Mouse (Mus musculus) embryonic stem cell, embryonic (primary cell): Measurements from ENCODE around the gene Slc31a1.

Experiments used
- CTCF ChIA-PET, 4 experiments: fragments of 300-600 bp in 2 of 4; fragments of 350-600 bp in 2 of 4; sonication (Branson Sonifier 250); formaldehyde crosslinking; loops; one replicate each; lab custom pipeline; 2022; ENCODE audit warnings: inconsistent platforms in 2 of 4; lab: Charles Lee
- POLR2A ChIA-PET, 4 experiments: fragments of 300-600 bp in 2 of 4; fragments of 350-600 bp in 2 of 4; sonication (Branson Sonifier 250); formaldehyde crosslinking; loops; one replicate each; lab custom pipeline; 2022; ENCODE audit warnings: antibody characterized with exemption in 4 of 4, inconsistent platforms in 1 of 4; lab: Charles Lee

Gene Slc31a1

DNA sequence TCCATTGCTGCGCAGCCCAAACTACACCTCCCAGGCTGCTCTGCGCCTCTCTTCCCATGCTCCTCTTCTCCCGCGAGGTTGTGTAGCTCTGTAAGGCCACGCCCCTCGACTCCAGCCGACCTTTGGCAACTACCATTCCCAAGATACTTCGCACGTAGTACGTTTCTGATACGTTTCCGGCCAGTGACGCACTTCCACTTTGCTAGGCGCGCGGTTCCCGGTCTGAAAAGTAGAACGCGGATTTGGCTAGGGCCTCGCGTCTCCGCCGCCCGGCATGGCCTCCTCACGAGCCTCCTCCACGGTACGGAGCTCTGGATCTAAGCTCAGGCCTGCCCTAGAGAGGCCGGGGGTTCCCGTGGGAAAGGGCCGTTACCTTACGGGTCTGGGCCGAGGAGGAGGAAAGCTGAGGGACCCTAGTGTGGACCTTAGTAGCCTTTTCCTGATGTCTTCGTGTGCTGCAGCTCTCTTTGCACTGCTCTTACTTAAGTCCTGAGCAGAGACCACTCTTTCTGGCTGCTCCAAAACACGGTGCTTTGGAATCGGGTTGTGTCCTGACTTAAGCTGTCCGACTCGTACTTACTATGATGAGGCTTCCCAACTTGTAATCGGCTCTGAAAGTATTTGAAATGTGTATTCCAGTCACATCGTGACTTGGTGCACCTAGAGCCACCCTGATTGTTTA lies 48.2 kb downstream of the Slc31a1 start, which contains the start of the genes Cdc26 and Prpf4:
TSS of gene Cdc26 (minus strand) at position 42 of the 682 bp plus-strand sequence.
TSS of gene Prpf4 (plus strand) at position 197 of the 682 bp plus-strand sequence.
- CTCF ChIA-PET: interaction anchor here in 3 of 4 experiments (0.6 to 1.9 kb wide), 8 partner anchors 12 to 355 kb away, joined by 3 to 4 read pairs (median 4); partner anchors contain the start of genes Fkbp15 (in 1 of the 3) and Slc31a1 (in 1 of the 3)
- POLR2A ChIA-PET: interaction anchor here (0.6 to 8.8 kb wide), 82 partner anchors 9 to 319 kb away, joined by 3 to 126 read pairs (median 4); partner anchors contain the start of genes 4933430I17Rik (in 4 of the 4), Pole3 (in 4 of the 4), Fkbp15 (in 3 of the 4) and Slc31a1 (in 3 of the 4)

DNA sequence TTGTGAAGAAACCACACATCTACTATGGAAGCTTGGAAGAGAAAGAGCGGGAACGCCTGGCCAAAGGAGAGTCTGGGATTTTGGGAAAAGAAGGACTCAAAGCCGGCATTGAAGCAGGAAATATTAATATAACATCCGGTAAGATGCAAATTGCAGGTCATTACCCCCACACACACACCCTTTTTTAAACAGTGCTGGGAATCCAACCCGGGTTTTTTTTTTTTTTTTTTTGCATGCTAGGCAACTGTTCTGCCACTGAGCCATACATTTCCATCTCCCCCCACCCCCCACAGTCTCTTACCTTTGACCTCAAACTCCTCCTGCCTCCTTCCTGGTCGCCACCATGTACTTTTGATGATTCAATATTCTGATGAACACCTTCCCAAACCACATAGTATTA lies 49.1 kb downstream of the Slc31a1 start:
- CTCF ChIA-PET: interaction anchor here in 1 of 4 experiments (0.6 to 1.1 kb wide), 2 partner anchors 11 to 17 kb away, joined by 3 read pairs; no protein-coding TSS in a partner anchor
- POLR2A ChIA-PET: interaction anchor here (0.6 to 8.8 kb wide), 37 partner anchors 8 to 201 kb away, joined by 3 to 126 read pairs (median 6); partner anchors contain the start of genes Fkbp15 (in 3 of the 4), Slc31a1 (in 3 of the 4), 4933430I17Rik (in 1 of the 4) and Alad (in 1 of the 4)

GRCm38 (mm10) chr4:62410325-62410724 lies 49.8 kb downstream of the Slc31a1 start:
- POLR2A ChIA-PET: interaction anchor here in 2 of 4 experiments (0.6 to 8.8 kb wide), 15 partner anchors 11 to 202 kb away, joined by 3 to 126 read pairs (median 6); partner anchors contain the start of genes Fkbp15 (in 2 of the 2), Slc31a1 (in 2 of the 2) and Rnf183 (in 1 of the 2)

GRCm38 (mm10) chr4:62411606-62412005 lies 51.1 kb downstream of the Slc31a1 start:
- ChIA-PET POLR2A (interaction anchor here in 3 of 4 experiments (0.5 to 8.8 kb wide), 7 partner anchors 9 to 59 kb away, joined by 3 to 126 read pairs (median 4); partner anchors contain the start of genes Fkbp15 (in 2 of the 3), Slc31a1 (in 2 of the 3) and Wdr31 (in 1 of the 3)), CTCF (no interaction called here)

More at GRCm38 (mm10) chr4:62410325-62410724, 49.8 kb downstream of the Slc31a1 start:
- CTCF ChIA-PET: no interaction called here

DNA sequence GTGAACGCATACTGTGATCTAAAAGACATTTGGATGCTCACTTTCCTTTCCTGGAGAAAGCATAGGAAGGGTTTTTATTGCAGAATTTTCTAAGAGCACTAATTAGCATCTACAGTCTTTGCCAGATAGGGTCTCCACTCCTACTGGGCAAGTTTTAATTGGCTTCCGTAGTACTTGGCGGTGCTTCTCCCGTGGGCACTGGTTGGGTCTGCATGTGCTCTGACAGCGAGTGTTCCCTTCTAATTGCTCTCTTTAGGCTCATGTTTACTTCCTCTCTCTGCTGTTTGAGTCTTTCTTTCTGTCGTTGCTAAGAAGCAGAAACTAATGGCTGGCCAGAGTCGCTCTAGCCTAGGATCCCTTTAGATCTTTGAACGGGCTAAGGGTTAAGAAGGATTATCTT lies 57.9 kb downstream of the Slc31a1 start:
- ChIA-PET CTCF (no interaction called here), POLR2A (interaction anchor here in 1 of 4 experiments (1.0 to 14.4 kb wide), 3 partner anchors 10 to 11 kb away, joined by 5 to 126 read pairs (median 18); partner anchors contain the start of genes Cdc26 and Prpf4)

GRCm38 (mm10) chr4:62419091-62419490 lies 58.6 kb downstream of the Slc31a1 start:
- CTCF ChIA-PET: no interaction called here

GRCm38 (mm10) chr4:62425891-62426290 lies 65.4 kb downstream of the Slc31a1 start:
- ChIA-PET POLR2A (interaction anchor here in 1 of 4 experiments (0.6 to 14.4 kb wide), 5 partner anchors 10 to 122 kb away, joined by 3 to 126 read pairs (median 4); partner anchors contain the start of genes Cdc26 and Prpf4), CTCF (interaction anchor here in 1 of 4 experiments (0.7 kb wide), 1 partner anchor 338 kb away, joined by 6 read pairs; no protein-coding TSS in a partner anchor)

More at GRCm38 (mm10) chr4:62419091-62419490, 58.6 kb downstream of the Slc31a1 start:
- POLR2A ChIA-PET: interaction anchor here in 1 of 4 experiments (1.0 to 14.4 kb wide), 2 partner anchors 11 kb away, joined by 5 to 126 read pairs; partner anchors contain the start of genes Cdc26 and Prpf4

DNA sequence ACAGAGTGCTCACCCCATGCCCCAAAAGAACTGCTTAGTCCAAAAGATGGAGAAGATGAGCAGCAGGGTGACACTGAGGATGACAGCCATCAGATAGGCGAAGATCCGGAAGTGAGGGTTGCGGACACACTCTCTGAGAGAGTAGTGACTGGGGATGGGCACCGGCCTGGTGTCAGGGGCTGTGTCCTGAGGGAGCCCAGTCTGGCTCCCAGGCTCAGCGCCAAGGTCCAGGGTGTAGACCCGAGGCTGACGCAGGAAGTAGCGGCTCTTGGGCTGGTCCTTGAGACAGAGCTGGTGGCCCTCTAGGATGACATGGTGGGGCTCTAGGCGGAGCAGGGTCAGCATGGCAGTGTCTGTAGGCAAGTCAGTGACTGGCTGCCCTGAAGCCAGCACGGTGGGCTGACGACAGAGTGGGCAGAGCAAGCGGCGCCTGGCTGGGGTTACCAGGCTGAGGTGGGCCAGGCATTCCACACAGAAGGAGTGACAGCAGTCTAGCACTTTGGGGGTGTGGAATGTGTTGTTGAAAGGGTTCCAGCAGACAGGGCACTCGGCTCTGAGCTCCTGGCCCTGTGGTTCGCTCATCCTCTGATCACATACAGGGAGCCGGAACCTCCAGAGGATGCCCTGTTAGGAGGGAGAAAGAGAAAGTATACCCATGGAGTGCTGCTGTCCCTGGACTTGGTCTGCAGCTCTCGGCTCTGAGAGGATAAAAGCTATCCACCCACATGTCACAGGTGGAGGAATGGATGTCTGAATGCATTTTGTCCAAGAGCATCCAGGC lies 67.6 kb downstream of the Slc31a1 start:
- POLR2A ChIA-PET: interaction anchor here in 3 of 4 experiments (0.6 to 14.4 kb wide), 8 partner anchors 9 to 101 kb away, joined by 3 to 126 read pairs (median 6); partner anchors contain the start of genes Cdc26 (in 2 of the 3), Fkbp15 (in 2 of the 3), Prpf4 (in 2 of the 3) and Slc31a1 (in 2 of the 3)

GRCm38 (mm10) chr4:62429616-62430015 lies 69.1 kb downstream of the Slc31a1 start:
- POLR2A ChIA-PET: interaction anchor here in 3 of 4 experiments (0.6 to 14.4 kb wide), 6 partner anchors 11 to 69 kb away, joined by 4 to 126 read pairs (median 10); partner anchors contain the start of genes Cdc26 (in 2 of the 3), Prpf4 (in 2 of the 3), Fkbp15 (in 1 of the 3) and Slc31a1 (in 1 of the 3)
- CTCF ChIA-PET: no interaction called here

More for the DNA sequence above, 67.6 kb downstream of the Slc31a1 start:
- CTCF ChIA-PET: interaction anchor here in 3 of 4 experiments (0.6 to 0.8 kb wide), 5 partner anchors 21 to 224 kb away, joined by 3 to 7 read pairs (median 5); no protein-coding TSS in a partner anchor

- CTCF ChIA-PET: no interaction called here
- POLR2A ChIA-PET: interaction anchor here in 3 of 4 experiments (0.8 to 14.4 kb wide), 6 partner anchors 10 to 124 kb away, joined by 3 to 126 read pairs (median 4); partner anchors contain the start of genes Cdc26 (in 1 of the 3), Fkbp15 (in 1 of the 3), Prpf4 (in 1 of the 3) and Slc31a1 (in 1 of the 3)
Measured at GRCm38 (mm10) chr4:62430678-62431077, 70.2 kb downstream of the Slc31a1 start.

GRCm38 (mm10) chr4:62431522-62431921 lies 71.0 kb downstream of the Slc31a1 start:
- CTCF ChIA-PET: no interaction called here
- POLR2A ChIA-PET: interaction anchor here in 2 of 4 experiments (0.6 to 14.4 kb wide), 3 partner anchors 23 to 420 kb away, joined by 3 to 126 read pairs (median 4); partner anchors contain the start of genes Cdc26 (in 1 of the 2) and Prpf4 (in 1 of the 2)

- CTCF ChIA-PET: interaction anchor here in 1 of 4 experiments (0.6 to 1.7 kb wide), 4 partner anchors 13 to 74 kb away, joined by 3 to 4 read pairs (median 3); partner anchors contain the start of genes Fkbp15 and Slc31a1
- POLR2A ChIA-PET: interaction anchor here in 3 of 4 experiments (0.8 to 1.8 kb wide), 7 partner anchors 25 to 91 kb away, joined by 3 to 16 read pairs (median 6); partner anchors contain the start of genes Cdc26 (in 2 of the 3), Fkbp15 (in 2 of the 3), Prpf4 (in 2 of the 3) and Slc31a1 (in 2 of the 3)
Measured at GRCm38 (mm10) chr4:62433939-62434870, 73.7 kb downstream of the Slc31a1 start.

- ChIA-PET POLR2A (interaction anchor here in 3 of 4 experiments (0.7 to 1.8 kb wide), 5 partner anchors 20 to 75 kb away, joined by 3 to 16 read pairs (median 6); partner anchors contain the start of genes Cdc26 (in 1 of the 3), Fkbp15 (in 1 of the 3), Prpf4 (in 1 of the 3) and Slc31a1 (in 1 of the 3)), CTCF (interaction anchor here in 1 of 4 experiments (1.7 kb wide), 1 partner anchor 20 kb away, joined by 3 read pairs; no protein-coding TSS in a partner anchor)
Measured at GRCm38 (mm10) chr4:62435081-62435480, 74.6 kb downstream of the Slc31a1 start, which contains the start of gene Rnf183. TSS of gene Rnf183 (minus strand) at chr4:62435252.

- ChIA-PET CTCF (no interaction called here), POLR2A (interaction anchor here in 1 of 4 experiments (0.8 kb wide), 1 partner anchor 76 kb away, joined by 3 read pairs; no protein-coding TSS in a partner anchor)
Measured at GRCm38 (mm10) chr4:62437256-62437778, 76.8 kb downstream of the Slc31a1 start.

GRCm38 (mm10) chr4:62437871-62438270 lies 77.3 kb downstream of the Slc31a1 start:
- ChIA-PET CTCF (interaction anchor here in 1 of 4 experiments (0.6 kb wide), 1 partner anchor 27 kb away, joined by 3 read pairs; no protein-coding TSS in a partner anchor), POLR2A (interaction anchor here in 1 of 4 experiments (0.8 kb wide), 1 partner anchor 77 kb away, joined by 3 read pairs; no protein-coding TSS in a partner anchor)
